Mouse (Mus musculus) midbrain, embryonic 11.5 days (tissue): ENCODE data around the gene Gm10799. TPM values are rescaled to one million over a fixed set of nuclear protein-coding genes. Genes with fewer than 3 reads are reported as not detected.
"Not testable (repeated sequence)": the region's sequence is repeated elsewhere in the genome, so short reads cannot be mapped to it uniquely, and the experiment has no call there.

Source experiments
- ATAC-seq: fragments of 200-750 bp; cut with Nextera tagmentation; 2 replicates; pipeline ENCODE4 v1.8.0; 2017; ENCODE audit warnings: moderate TSS enrichment, moderate library complexity; ENCODE audit not compliant: low FRiP score
- DNase-seq: peaks from one replicate; pipeline ENCODE4 v3.0.0; 2015; ENCODE audit warnings: low spot score; ENCODE audit errors: missing footprints
- H3K27ac ChIP-seq: fragments of 300-500 bp; sonication (generic); 2 replicates; pipeline ENCODE4 v1.5.1; 2014; ENCODE audit warnings: low read depth, low read length
- H3K27me3 ChIP-seq: fragments of 300-500 bp; sonication (generic); 2 replicates; pipeline ENCODE4 v1.6.1; 2014; ENCODE audit warnings: mild to moderate bottlenecking, low read length, moderate library complexity, mixed read lengths; ENCODE audit not compliant: control insufficient read depth, insufficient read depth
- H3K36me3 ChIP-seq: fragments of 300-500 bp; sonication (generic); 2 replicates; pipeline ENCODE4 v1.6.1; 2014; ENCODE audit warnings: mild to moderate bottlenecking, low read length, moderate library complexity, mixed read lengths; ENCODE audit not compliant: control insufficient read depth, insufficient read depth
- H3K4me1 ChIP-seq: fragments of 300-500 bp; sonication (generic); 2 replicates; pipeline ENCODE4 v1.6.1; 2014; ENCODE audit warnings: low read length; ENCODE audit not compliant: control insufficient read depth, insufficient read depth
- H3K4me2 ChIP-seq: fragments of 300-500 bp; sonication (generic); 2 replicates; pipeline ENCODE4 v1.6.1; 2014; ENCODE audit warnings: mild to moderate bottlenecking, moderate library complexity
- H3K4me3 ChIP-seq: fragments of 300-500 bp; sonication (generic); 2 replicates; pipeline ENCODE4 v1.5.1; 2014; ENCODE audit warnings: low read depth, low read length
- H3K9ac ChIP-seq: fragments of 300-500 bp; sonication (generic); 2 replicates; pipeline ENCODE4 v1.6.1; 2014; ENCODE audit warnings: low read length
- H3K9me3 ChIP-seq: fragments of 300-500 bp; sonication (generic); 2 replicates; pipeline ENCODE4 v1.6.1; 2016; ENCODE audit warnings: low read length; ENCODE audit not compliant: control insufficient read depth
- WGBS: fragments of 180-500 bp; shearing (Covaris S2); extraction: QIAGEN DNeasy Blood & Tissue Kit; methylation state at CpG from one replicate; pipeline ENCODE4 v1.1.7; 2014; 5-methylcytosine and 5-hydroxymethylcytosine counted together
- polyA plus RNA-seq: library from polyadenylated mRNA; unstranded; fragments of >200 nt; fragmentation: Nextera tagmentation; extraction: Ambion mirVana; gene quantifications from 2 replicates; pipeline ENCODE4 v1.2.1, GENCODE M21; 2014

The Gm10799 gene
- polyA plus RNA-seq, 1 experiment from 2014 or later, result not detected

DNA sequence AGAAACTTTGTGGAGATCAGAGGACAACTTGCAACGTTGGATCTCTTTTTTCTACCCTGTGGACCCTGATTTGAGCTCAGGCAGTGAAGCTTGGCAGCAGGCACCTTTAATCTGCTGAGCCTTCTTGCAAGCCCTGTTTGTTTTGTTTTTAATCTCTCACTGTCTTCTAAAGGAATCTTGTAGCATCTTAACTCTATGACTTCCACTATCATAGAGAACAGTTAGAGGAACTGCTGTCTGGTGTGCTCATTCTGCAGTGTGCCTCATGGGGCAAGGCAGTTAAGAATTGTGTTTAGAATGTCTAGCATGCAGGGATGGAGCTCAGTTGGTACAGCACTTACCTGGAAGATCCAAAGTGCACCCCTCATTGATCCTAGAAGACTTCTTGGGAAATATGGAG is 31.6 kb upstream of the Gm10799 start:
- WGBS, result 8% methylated on average over 1 of the region's 1 CpGs
- Histone ChIP-seq H3K9ac (no peak overlapping the region), H3K4me1 (peaks cover 9% of the 10 kb centered on the region; the same call in 1 of the 2 replicates), H3K27me3 (no peaks in the 10 kb centered on the region), H3K36me3 (no peaks in the 10 kb centered on the region), H3K27ac (no peak overlapping the region), H3K4me2 (no peak overlapping the region), H3K4me3 (no peak overlapping the region), H3K9me3 (no peaks in the 10 kb centered on the region)
- ATAC-seq (no peak), DNase-seq (no peak)

DNA sequence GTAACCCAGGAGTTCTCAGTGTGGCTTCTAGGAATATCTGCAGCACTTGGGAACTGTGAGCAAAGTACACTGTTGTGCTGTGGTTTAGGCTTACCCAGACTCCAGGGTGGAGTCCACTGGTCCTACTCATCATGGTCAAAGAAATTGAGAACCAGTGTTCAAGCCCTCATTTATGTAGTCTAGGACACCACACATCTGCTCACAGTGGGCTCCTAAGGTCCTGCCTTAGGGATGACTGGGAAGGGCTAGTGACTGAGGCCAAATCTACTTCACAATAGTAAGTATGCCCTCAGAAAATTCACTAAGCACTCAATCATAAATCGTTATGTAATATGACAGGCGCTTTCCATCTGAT is 30.9 kb upstream of the Gm10799 start:
- H3K27me3 ChIP-seq, result no peaks in the 10 kb centered on the region
- H3K4me2 ChIP-seq, result no peak overlapping the region
- DNase-seq (no peak), ATAC-seq (no peak)
- no peak overlapping the region for H3K9ac ChIP-seq
- H3K9me3 ChIP-seq, result no peaks in the 10 kb centered on the region
- H3K27ac ChIP-seq, result no peak overlapping the region
- H3K4me1 ChIP-seq, result peaks cover 9% of the 10 kb centered on the region; the same call in 1 of the 2 replicates
- 87% methylated on average over 2 of the region's 2 CpGs for WGBS
- H3K36me3 ChIP-seq, result no peaks in the 10 kb centered on the region
- no peak overlapping the region for H3K4me3 ChIP-seq

DNA sequence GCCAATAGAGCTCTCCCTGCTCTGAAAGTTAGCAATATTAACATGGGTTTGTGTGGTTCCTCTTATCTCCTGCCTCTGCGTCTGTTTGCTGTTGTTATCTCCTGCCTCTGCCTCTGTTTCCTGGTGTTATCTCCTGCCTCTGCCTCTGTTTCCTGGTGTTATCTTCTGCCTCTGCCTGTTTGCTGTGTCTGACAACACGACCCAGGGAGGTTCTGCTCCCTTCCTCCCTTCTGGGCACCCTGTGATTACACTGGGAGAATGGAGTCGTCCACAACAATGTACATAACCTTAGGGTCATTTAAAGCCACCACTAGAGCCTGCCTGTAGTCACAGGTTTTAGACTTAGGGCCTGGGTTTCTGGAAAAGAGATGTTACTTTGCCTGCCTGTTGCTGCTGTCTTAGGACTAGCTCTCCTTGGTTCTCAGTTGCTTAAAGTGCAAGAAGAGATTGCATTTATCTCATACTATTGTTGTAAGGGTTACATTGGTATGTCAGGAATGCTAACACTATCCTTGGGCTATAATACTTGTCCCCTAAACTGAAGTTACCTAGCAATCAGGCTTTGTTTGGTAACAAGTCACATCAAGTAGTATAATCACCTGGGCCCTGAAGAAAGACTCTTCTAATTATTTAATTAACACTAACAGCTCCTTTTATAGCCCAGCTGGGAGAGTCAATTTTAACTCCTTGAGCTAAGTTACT is 30.3 kb upstream of the Gm10799 start:
- Histone ChIP-seq H3K27me3 (no peaks in the 10 kb centered on the region), H3K4me2 (no peak overlapping the region), H3K9me3 (no peaks in the 10 kb centered on the region), H3K9ac (no peak overlapping the region), H3K36me3 (no peaks in the 10 kb centered on the region), H3K27ac (no peak overlapping the region), H3K4me1 (peaks cover 9% of the 10 kb centered on the region; the same call in 1 of the 2 replicates), H3K4me3 (no peak overlapping the region)
- ATAC-seq (no peak), DNase-seq (no peak)
- WGBS, result 48% methylated on average over 3 of the region's 3 CpGs

DNA sequence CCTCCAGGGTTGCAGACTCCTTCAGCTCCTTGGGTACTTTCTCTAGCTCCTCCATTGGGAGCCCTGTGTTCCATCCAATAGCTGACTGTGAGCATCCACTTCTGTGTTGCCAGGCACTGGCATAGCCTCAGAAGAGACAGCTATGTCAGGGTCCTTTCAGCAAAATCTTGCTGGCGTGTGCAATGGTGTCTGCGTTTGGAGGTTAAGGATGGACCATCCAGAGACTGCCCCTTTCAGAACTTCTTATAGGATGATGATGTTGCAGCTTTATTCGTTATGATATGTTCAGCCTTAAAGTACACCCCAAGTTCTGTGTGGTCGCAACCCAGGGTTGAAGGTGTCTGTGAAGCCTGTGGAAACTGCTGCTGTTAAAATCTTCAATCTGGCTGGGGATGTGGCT is 29.0 kb upstream of the Gm10799 start:
- not testable (repeated sequence) for DNase-seq, H3K4me1 ChIP-seq, H3K9ac ChIP-seq, H3K27me3 ChIP-seq, H3K36me3 ChIP-seq, ATAC-seq, H3K27ac ChIP-seq, H3K4me3 ChIP-seq, H3K9me3 ChIP-seq
- WGBS, result 98% methylated on average over 4 of the region's 4 CpGs
- H3K4me2 ChIP-seq, result 0 out of 2 replicates have a peak overlapping the region, but pooled peaks have one; percentile 7

DNA sequence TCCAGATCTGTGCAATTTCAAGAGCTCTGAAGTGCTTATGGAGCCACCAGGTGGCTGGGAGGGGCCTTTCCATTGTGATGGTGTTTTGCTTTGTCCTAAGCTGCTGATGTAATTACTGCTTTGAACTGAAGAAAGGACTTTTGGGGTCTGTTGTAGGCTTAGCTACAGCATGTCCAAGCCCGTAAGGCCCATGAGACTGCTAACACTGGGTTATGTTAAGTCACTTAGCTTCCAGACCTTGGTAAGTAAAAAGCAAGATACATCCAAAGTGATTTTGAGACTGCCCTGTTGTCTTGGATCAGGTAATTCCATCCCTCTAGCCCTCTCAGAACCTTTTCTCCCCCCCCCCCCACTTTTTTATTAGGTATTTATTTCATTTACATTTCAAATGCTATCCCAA is 28.4 kb upstream of the Gm10799 start:
- 0 out of 2 replicates have a peak, but pooled peaks have one; percentile 38 for ATAC-seq
- H3K4me3 ChIP-seq, H3K27ac ChIP-seq, H3K36me3 ChIP-seq, DNase-seq, H3K9me3 ChIP-seq, H3K4me1 ChIP-seq, H3K9ac ChIP-seq, H3K27me3 ChIP-seq: not testable (repeated sequence)
- 22% methylated on average over 1 of the region's 1 CpGs for WGBS
- 0 out of 2 replicates have a peak overlapping the region, but pooled peaks have one; percentile 60 for H3K4me2 ChIP-seq

DNA sequence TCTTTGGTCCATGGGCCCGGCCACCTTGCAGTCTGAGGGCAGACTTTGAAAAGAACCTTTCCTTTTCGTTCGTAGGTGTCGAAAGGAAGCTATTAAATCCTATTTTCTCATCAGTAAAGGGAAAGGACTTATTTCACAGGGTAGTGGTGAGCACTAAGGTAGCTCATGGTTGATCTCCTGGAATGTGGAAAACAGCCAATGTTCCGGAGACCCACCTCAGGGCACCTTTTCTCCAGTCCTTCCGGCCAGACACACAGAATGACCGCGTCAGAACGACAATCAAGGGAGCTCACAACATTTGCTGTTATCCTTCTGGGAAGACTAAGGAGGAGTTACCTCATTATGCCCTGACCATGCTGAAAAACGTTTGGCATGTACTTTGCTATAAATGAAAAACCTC is 27.9 kb upstream of the Gm10799 start:
- peak overlapping the region; percentile 67 for H3K9ac ChIP-seq
- 41% methylated on average over 10 of the region's 10 CpGs for WGBS
- H3K4me3 ChIP-seq, result peak overlapping the region; percentile 43
- H3K4me2 ChIP-seq, result peak overlapping the region; percentile 60
- H3K9me3 ChIP-seq, result no peaks in the 10 kb centered on the region
- peaks cover 9% of the 10 kb centered on the region; the same call in 1 of the 2 replicates for H3K4me1 ChIP-seq
- H3K27ac ChIP-seq, result peak overlapping the region; percentile 78
- no peaks in the 10 kb centered on the region for H3K36me3 ChIP-seq
- no peaks in the 10 kb centered on the region for H3K27me3 ChIP-seq
- ATAC-seq (peak; percentile 54; the same call in 1 of the 2 replicates), DNase-seq (peak; percentile 88)

DNA sequence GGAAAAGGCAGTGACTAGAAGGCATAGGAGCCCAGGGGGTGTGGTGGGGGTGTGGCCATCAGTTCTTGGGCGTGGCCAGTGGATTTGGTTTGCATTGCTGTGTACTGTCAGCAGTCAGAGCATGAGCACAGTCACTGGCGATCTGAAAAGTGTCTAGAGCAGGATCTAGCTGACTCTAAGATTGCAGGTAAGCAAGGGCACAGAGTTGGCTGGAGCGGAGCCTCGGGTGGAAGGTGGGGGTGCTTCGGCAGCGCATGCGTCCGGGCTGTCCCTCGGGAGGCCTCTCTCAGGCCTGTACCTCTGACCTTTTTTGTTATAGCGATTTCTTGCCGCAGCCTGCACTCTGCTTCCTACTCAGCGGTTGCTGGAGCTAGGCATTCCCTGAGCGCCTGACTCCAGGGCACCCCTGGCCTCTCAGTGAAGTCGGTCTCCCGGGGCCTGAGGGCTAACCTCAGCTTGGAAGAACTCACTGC is 27.4 kb upstream of the Gm10799 start, which contains the start of gene Cd59a:
Gene Cd59a, plus strand, starts transcription at position 61 of the 473 bp plus-strand sequence.
- Histone ChIP-seq H3K4me3 (peak within 1 kb of the TSS; percentile 43), H3K27ac (peak within 1 kb of the TSS; percentile 78), H3K4me1 (peaks cover 9% of the 10 kb centered on the region; the same call in 1 of the 2 replicates), H3K9me3 (no peaks in the 10 kb centered on the region), H3K4me2 (peak within 1 kb of the TSS; percentile 60), H3K9ac (peak within 1 kb of the TSS; percentile 67), H3K36me3 (no peaks in the 10 kb centered on the region), H3K27me3 (no peaks in the 10 kb centered on the region)
- 5% methylated on average over 15 of the region's 15 CpGs for WGBS
- peak; percentile 97 for DNase-seq
- ATAC-seq, result peak; percentile 91

DNA sequence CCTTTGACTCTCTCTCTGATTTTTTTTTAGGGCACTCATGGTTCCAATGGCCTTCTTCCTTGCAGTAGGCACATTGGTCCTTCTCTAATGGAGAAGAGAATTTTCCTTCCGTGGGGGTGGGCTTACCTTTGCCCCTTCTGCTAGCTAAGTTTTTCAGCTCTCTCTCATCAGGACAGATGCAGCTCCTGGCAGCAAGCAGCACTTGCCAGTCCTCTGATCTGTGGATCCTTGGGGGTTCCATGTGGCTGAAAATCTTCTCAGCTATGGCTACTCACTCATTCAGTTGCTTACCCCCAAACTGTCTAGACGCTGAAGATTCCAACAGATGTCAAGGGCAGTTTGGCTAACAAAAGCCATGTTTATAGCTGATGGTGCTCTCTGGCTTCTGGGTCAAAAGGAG is 25.0 kb upstream of the Gm10799 start:
- H3K4me2 ChIP-seq, result no peak overlapping the region
- 82% methylated on average over 2 of the region's 2 CpGs for WGBS
- H3K9ac ChIP-seq, result no peak overlapping the region
- H3K27me3 ChIP-seq, result no peaks in the 10 kb centered on the region
- H3K27ac ChIP-seq, result no peak overlapping the region
- no peaks in the 10 kb centered on the region for H3K36me3 ChIP-seq
- DNase-seq (no peak), ATAC-seq (no peak)
- no peak overlapping the region for H3K4me3 ChIP-seq
- peaks cover 9% of the 10 kb centered on the region; the same call in 1 of the 2 replicates for H3K4me1 ChIP-seq
- no peaks in the 10 kb centered on the region for H3K9me3 ChIP-seq

DNA sequence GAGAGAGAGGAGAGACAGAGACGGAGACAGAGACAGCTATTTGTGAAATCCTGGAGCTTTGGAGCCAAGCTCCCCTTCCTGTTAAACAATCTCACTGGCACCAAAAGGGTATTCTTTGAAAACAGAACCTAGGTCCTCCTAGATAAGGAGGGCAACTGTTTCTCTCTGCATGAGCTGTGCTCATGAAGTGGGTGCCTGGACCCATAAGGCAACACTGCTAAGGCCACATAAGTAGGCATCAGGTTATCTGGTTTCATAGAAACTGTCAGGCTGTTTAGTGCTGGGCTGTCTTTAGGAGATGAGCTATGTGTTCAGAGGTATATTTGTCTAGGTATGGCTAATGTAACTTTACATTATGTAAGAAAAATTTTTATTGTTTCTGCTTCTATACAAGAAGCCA is 19.2 kb upstream of the Gm10799 start:
- H3K4me2 ChIP-seq, ATAC-seq, H3K36me3 ChIP-seq, H3K4me1 ChIP-seq, H3K27me3 ChIP-seq, H3K9me3 ChIP-seq, H3K9ac ChIP-seq, H3K4me3 ChIP-seq, H3K27ac ChIP-seq, DNase-seq: not testable (repeated sequence)
- 94% methylated on average over 1 of the region's 1 CpGs for WGBS
